Mouse (Mus musculus): ENCODE data around the gene Borcs5.

GRCm38 (mm10) chr6:134748126-134748525, 108.8 kb downstream of the Borcs5 start:
- TF ChIP-seq CTCF (IDR thresholded peaks at IDR 0.05; ENCODE audit: extremely low read depth, insufficient read depth, low read length) (no peak), POLR2A (IDR thresholded peaks at IDR 0.05; ENCODE audit: extremely low read depth, insufficient read depth, low read length) (no peak)

Measured in cortical plate, adult 2 months (tissue).